Mouse (Mus musculus) lung, embryonic 15.5 days (tissue): Measurements from ENCODE around the gene Igdcc4. TPM values are rescaled to one million over a fixed set of nuclear protein-coding genes. Genes with fewer than 3 reads are reported as not detected.
"Not testable (repeated sequence)": the region's sequence is repeated elsewhere in the genome, so short reads cannot be mapped to it uniquely, and the experiment has no call there.

Experiments used
- ATAC-seq: fragments of 200-750 bp; cut with Nextera tagmentation; 2 replicates; pipeline ENCODE4 v1.8.0; 2017; ENCODE audit warnings: moderate number of reproducible peaks, borderline replicate concordance; ENCODE audit not compliant: low FRiP score, low TSS enrichment; ENCODE audit errors: extremely low read depth
- H3K27ac ChIP-seq: fragments of 300-500 bp; sonication (generic); 2 replicates; pipeline ENCODE4 v1.5.1; 2015; ENCODE audit warnings: moderate library complexity, mild to moderate bottlenecking, inconsistent platforms
- H3K27me3 ChIP-seq: fragments of 300-500 bp; sonication (generic); 2 replicates; pipeline ENCODE4 v1.6.1; 2015; ENCODE audit warnings: inconsistent platforms
- H3K36me3 ChIP-seq: fragments of 300-500 bp; sonication (generic); 2 replicates; pipeline ENCODE4 v1.6.1; 2015; ENCODE audit warnings: inconsistent platforms
- H3K4me1 ChIP-seq: fragments of 300-500 bp; sonication (generic); 2 replicates; pipeline ENCODE4 v1.6.1; 2015; ENCODE audit warnings: inconsistent platforms
- H3K4me2 ChIP-seq: fragments of 300-500 bp; sonication (generic); 2 replicates; pipeline ENCODE4 v1.6.1; 2015; ENCODE audit warnings: inconsistent platforms, mild to moderate bottlenecking, moderate library complexity
- H3K4me3 ChIP-seq: fragments of 300-500 bp; sonication (generic); 2 replicates; pipeline ENCODE4 v1.5.1; 2015; ENCODE audit warnings: mild to moderate bottlenecking, inconsistent platforms
- H3K9ac ChIP-seq: fragments of 300-500 bp; sonication (generic); 2 replicates; pipeline ENCODE4 v1.6.1; 2015; ENCODE audit warnings: inconsistent platforms
- H3K9me3 ChIP-seq: fragments of 300-500 bp; sonication (generic); 2 replicates; pipeline ENCODE4 v1.6.1; 2016; ENCODE audit warnings: inconsistent platforms
- WGBS: fragments of 180-500 bp; shearing (Covaris S2); methylation state at CpG from one replicate; pipeline ENCODE4 v1.1.7; 2015; 5-methylcytosine and 5-hydroxymethylcytosine counted together
- polyA plus RNA-seq: library from polyadenylated mRNA; unstranded; fragments of >200 nt; fragmentation: Nextera tagmentation; extraction: Ambion mirVana; gene quantifications from 2 replicates; pipeline ENCODE4 v1.2.1, GENCODE M21; 2015

Igdcc4 gene
- polyA plus RNA-seq: 14.4 and 14.6 TPM in 2 replicates

GRCm38 (mm10) chr9:65100991-65101685 lies at the start of gene Igdcc4:
TSS of gene Igdcc4 (plus strand) at chr9:65101486.
- WGBS: 5% methylated on average over 13 of the region's 76 CpGs
- Histone ChIP-seq H3K9ac (peak within 1 kb of the TSS; percentile 77), H3K4me1 (peaks cover 19% of the 10 kb centered on the region), H3K36me3 (no peaks in the 10 kb centered on the region), H3K27ac (peak within 1 kb of the TSS; percentile 81), H3K27me3 (no peaks in the 10 kb centered on the region), H3K9me3 (no peaks in the 10 kb centered on the region), H3K4me3 (peak within 1 kb of the TSS; percentile 87), H3K4me2 (peak within 1 kb of the TSS; percentile 100)
- peak; percentile 50 for ATAC-seq

DNA sequence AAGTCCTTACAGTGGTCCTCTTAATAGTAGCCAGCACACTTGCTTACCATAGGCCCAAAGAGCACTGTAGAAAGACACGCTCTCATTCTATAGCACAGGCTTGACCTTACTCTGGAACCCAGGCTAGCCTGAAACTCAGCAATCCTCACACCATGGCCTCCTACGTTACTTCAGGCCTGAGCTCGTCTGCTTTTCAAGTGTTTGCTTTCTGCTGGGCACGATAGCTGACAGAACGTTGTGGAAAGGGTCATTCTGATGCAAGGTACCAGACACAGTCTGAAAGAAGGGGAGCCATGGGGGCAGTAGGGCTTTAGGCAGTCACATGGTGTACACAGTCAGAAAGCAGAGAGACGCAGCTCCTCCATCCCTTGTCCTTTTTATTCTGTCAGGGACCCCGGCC lies 37.0 kb upstream of the Igdcc4 start:
- no peak overlapping the region for H3K27ac ChIP-seq
- H3K9ac ChIP-seq: no peak overlapping the region
- H3K9me3 ChIP-seq: no peaks in the 10 kb centered on the region
- H3K4me2 ChIP-seq: no peak overlapping the region
- no peaks in the 10 kb centered on the region for H3K27me3 ChIP-seq
- WGBS: 81% methylated on average over 7 of the region's 7 CpGs
- ATAC-seq: no peak
- peaks cover 73% of the 10 kb centered on the region for H3K36me3 ChIP-seq
- no peak overlapping the region for H3K4me3 ChIP-seq
- no peaks in the 10 kb centered on the region for H3K4me1 ChIP-seq

- Histone ChIP-seq H3K9ac (no peak overlapping the region), H3K36me3 (peaks cover 55% of the 10 kb centered on the region)
These were observed 30.7 kb upstream of the Igdcc4 start for GRCm38 (mm10) chr9:65070587-65070986.

DNA sequence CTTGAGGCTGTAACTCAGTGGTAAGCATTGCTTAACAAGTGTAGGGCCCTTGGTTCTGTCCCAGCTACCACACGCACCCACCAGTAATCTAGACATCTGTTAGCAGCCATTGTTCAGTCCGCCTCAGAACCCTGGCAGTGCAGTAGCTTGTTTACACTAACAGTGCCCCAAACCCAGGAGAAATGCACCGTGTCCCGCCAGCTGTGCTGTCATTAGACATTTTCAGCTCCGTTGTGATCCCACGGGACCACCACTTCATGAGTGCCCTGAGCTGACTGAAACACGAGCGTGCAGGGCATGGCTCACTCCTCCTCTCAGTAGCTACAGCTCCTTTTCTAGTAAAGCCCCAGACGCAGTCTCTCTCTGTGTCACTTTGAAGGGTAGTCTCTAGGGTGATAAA lies 27.7 kb upstream of the Igdcc4 start:
- Histone ChIP-seq H3K4me2 (no peak overlapping the region), H3K27me3 (no peaks in the 10 kb centered on the region), H3K4me1 (no peaks in the 10 kb centered on the region), H3K36me3 (peaks cover 58% of the 10 kb centered on the region), H3K9me3 (no peaks in the 10 kb centered on the region), H3K27ac (no peak overlapping the region), H3K9ac (no peak overlapping the region), H3K4me3 (no peak overlapping the region)
- WGBS: 62% methylated on average over 9 of the region's 9 CpGs
- ATAC-seq: no peak

More at GRCm38 (mm10) chr9:65070587-65070986, 30.7 kb upstream of the Igdcc4 start:
- H3K4me3 ChIP-seq: no peak overlapping the region
- WGBS: 90% methylated on average over 3 of the region's 3 CpGs
- H3K27me3 ChIP-seq: no peaks in the 10 kb centered on the region
- ATAC-seq: no peak
- no peaks in the 10 kb centered on the region for H3K9me3 ChIP-seq
- no peaks in the 10 kb centered on the region for H3K4me1 ChIP-seq
- H3K4me2 ChIP-seq: no peak overlapping the region
- no peak overlapping the region for H3K27ac ChIP-seq

DNA sequence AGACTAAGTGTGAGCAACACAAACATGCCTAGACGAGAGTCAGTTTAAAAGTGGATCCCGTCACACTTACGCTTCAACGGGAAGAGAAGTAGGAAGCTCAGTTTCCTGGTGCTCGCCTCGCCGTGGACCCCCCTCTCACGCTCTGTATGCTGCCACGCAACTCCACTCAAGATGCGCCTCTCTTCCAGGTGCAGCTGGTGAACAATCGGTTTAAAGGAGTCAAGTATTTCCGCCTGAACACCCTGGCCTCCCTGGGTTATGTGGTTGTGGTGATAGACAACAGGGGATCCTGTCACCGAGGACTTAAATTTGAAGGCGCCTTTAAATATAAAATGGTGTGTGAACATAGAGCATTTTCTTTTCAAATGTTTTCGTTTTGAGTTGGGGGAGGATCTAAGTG lies 27.0 kb upstream of the Igdcc4 start:
- Histone ChIP-seq H3K27ac (no peak overlapping the region), H3K4me1 (no peaks in the 10 kb centered on the region), H3K9ac (no peak overlapping the region), H3K4me3 (no peak overlapping the region), H3K9me3 (no peaks in the 10 kb centered on the region), H3K36me3 (peaks cover 59% of the 10 kb centered on the region), H3K27me3 (no peaks in the 10 kb centered on the region), H3K4me2 (no peak overlapping the region)
- 79% methylated on average over 15 of the region's 15 CpGs for WGBS
- no peak for ATAC-seq

- no peak overlapping the region for H3K4me2 ChIP-seq
- H3K36me3 ChIP-seq: peaks cover 57% of the 10 kb centered on the region
- no peak overlapping the region for H3K9ac ChIP-seq
- WGBS: 83% methylated on average over 6 of the region's 6 CpGs
- no peak overlapping the region for H3K4me3 ChIP-seq
- H3K27me3 ChIP-seq: no peaks in the 10 kb centered on the region
- no peak overlapping the region for H3K27ac ChIP-seq
- ATAC-seq: no peak
- H3K9me3 ChIP-seq: no peaks in the 10 kb centered on the region
- no peaks in the 10 kb centered on the region for H3K4me1 ChIP-seq
These were observed 26.3 kb upstream of the Igdcc4 start for GRCm38 (mm10) chr9:65074855-65075493.

DNA sequence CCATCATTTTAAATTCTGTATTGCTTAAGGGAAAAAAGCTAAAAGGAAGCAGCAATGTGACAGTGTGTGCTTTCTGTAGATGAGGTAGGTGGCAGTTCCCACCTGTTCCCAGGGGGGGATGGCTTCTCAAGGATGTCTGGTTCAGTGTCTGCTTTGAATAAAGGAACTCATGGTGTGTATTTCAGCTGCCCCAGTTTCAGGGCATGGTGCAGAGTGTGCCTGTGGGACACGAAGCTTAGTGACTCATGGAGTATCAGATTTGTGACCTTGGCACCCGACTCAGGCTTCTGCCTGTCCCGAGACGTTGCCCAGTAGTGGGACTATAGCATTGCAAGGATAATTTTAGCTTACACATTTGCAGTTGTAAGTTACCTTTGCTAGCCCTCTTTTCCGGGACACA lies 23.8 kb upstream of the Igdcc4 start:
- WGBS: 91% methylated on average over 5 of the region's 5 CpGs
- ATAC-seq: no peak
- H3K36me3 ChIP-seq: peaks cover 61% of the 10 kb centered on the region
- no peak overlapping the region for H3K4me2 ChIP-seq
- no peaks in the 10 kb centered on the region for H3K9me3 ChIP-seq
- H3K27me3 ChIP-seq: no peaks in the 10 kb centered on the region
- H3K9ac ChIP-seq: no peak overlapping the region
- H3K4me1 ChIP-seq: no peaks in the 10 kb centered on the region
- H3K4me3 ChIP-seq: no peak overlapping the region
- H3K27ac ChIP-seq: no peak overlapping the region

GRCm38 (mm10) chr9:65080141-65080540 lies 21.1 kb upstream of the Igdcc4 start:
- not testable (repeated sequence) for H3K27me3 ChIP-seq, H3K27ac ChIP-seq, H3K9me3 ChIP-seq, H3K4me3 ChIP-seq, H3K4me1 ChIP-seq, ATAC-seq, H3K4me2 ChIP-seq, H3K9ac ChIP-seq
- WGBS: 92% methylated on average over 2 of the region's 2 CpGs
- H3K36me3 ChIP-seq: peaks cover 72% of the 10 kb centered on the region

GRCm38 (mm10) chr9:65083075-65083765 lies 18.1 kb upstream of the Igdcc4 start:
- Histone ChIP-seq H3K27me3 (no peaks in the 10 kb centered on the region), H3K36me3 (peaks cover 50% of the 10 kb centered on the region), H3K27ac (no peak overlapping the region), H3K4me1 (no peaks in the 10 kb centered on the region), H3K9me3 (no peaks in the 10 kb centered on the region), H3K4me3 (no peak overlapping the region), H3K9ac (no peak overlapping the region), H3K4me2 (no peak overlapping the region)
- 86% methylated on average over 18 of the region's 18 CpGs for WGBS
- no peak for ATAC-seq

DNA sequence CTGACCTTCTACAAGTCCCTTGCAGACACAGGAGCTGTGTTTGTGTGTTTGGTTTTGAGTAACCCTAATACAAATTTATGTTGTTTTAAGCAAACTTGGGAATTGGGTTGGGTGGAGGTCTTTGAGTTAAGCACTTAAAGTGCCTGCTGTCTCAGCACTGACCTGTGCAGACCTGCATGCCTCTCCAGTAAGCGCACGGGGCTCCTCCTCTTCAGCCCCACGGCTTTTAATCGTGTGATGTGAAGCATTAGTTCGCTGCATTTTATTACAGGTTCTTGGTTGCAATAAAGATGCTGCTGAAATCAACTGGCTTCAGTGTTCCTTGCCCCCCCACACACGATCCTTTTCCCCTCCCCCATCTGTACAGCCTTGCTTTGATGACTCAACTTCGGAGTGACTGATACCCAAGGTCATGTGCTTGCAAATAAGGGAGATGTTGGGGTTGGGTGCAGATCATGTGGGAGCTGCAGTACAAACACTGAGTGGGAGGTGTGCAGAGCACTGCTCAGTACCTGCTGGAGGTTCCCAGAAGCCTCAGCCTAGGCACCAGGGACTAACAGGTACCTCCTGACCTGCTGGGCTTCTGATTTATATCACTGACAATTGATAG lies 17.0 kb upstream of the Igdcc4 start:
- no peak overlapping the region for H3K9ac ChIP-seq
- ATAC-seq: no peak
- 71% methylated on average over 7 of the region's 7 CpGs for WGBS
- no peak overlapping the region for H3K4me2 ChIP-seq
- no peaks in the 10 kb centered on the region for H3K27me3 ChIP-seq
- H3K4me1 ChIP-seq: no peaks in the 10 kb centered on the region
- H3K9me3 ChIP-seq: no peaks in the 10 kb centered on the region
- H3K36me3 ChIP-seq: peaks cover 39% of the 10 kb centered on the region
- H3K27ac ChIP-seq: no peak overlapping the region
- H3K4me3 ChIP-seq: no peak overlapping the region

DNA sequence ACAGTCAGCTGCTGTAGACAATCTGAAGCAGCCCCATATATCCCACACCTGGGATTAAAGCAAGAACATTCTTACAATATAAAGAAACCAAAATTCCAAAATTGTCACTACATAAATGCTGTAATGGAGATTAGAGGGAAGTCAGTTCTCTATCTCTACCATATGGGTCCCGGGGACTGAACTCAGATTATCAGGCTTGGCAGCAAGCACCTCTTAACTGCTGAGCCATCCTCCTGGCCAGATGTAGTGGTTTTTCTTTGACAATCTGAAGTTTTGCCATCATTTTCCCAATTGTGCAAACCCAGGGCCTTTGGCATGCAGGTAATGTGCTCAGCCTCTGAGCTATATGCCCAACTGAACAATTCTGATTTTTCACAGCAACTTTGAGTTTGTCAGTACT lies 16.0 kb upstream of the Igdcc4 start:
- ATAC-seq: no peak
- Histone ChIP-seq H3K4me1 (no peaks in the 10 kb centered on the region), H3K4me2 (no peak overlapping the region), H3K4me3 (no peak overlapping the region), H3K27me3 (no peaks in the 10 kb centered on the region), H3K27ac (no peak overlapping the region), H3K9ac (no peak overlapping the region), H3K36me3 (peaks cover 35% of the 10 kb centered on the region), H3K9me3 (no peaks in the 10 kb centered on the region)
- WGBS: 76% methylated on average over 1 of the region's 1 CpGs

DNA sequence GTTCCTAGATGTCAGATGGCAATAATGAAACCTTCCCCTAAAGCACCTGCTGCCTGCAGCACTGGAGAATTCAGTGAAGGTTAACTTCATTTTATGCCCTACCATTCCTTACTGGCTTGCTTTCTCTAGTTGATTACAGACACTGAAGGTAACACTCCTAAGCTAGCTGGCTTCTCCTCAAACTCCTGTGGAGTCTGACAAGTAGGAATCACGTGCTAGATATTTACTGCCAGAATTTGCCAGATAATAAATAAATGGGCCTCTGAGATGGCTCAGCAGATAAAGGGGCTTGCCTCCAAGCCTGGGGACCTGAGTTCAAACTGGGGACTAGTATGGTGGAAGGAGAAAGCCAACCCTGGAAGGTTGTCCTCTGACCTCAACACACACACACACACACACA lies 14.5 kb upstream of the Igdcc4 start:
- no peak for ATAC-seq
- Histone ChIP-seq H3K9me3 (no peaks in the 10 kb centered on the region), H3K4me3 (no peak overlapping the region), H3K27me3 (no peaks in the 10 kb centered on the region), H3K9ac (no peak overlapping the region), H3K4me2 (no peak overlapping the region), H3K36me3 (peaks cover 22% of the 10 kb centered on the region; the same call in 1 of the 2 replicates), H3K27ac (no peak overlapping the region), H3K4me1 (no peaks in the 10 kb centered on the region)
- WGBS: 29% methylated on average over 1 of the region's 1 CpGs
